Mouse (Mus musculus) stomach, embryonic 14.5 days (tissue): Measurements from ENCODE around the gene Cfap65. TPM values are rescaled to one million over a fixed set of nuclear protein-coding genes. Genes with fewer than 3 reads are reported as not detected.

Experiments
- ATAC-seq: fragments of 200-750 bp; cut with Nextera tagmentation; 2 replicates; pipeline ENCODE4 v1.8.0; 2017; ENCODE audit warnings: low read depth, moderate TSS enrichment; ENCODE audit not compliant: insufficient number of reproducible peaks, insufficient read depth, low FRiP score
- H3K27ac ChIP-seq: fragments of 300-500 bp; sonication (generic); 2 replicates; pipeline ENCODE4 v1.5.1; 2014; ENCODE audit warnings: mild to moderate bottlenecking, low read length, moderate library complexity, mixed read lengths
- H3K27me3 ChIP-seq: fragments of 300-500 bp; sonication (generic); 2 replicates; pipeline ENCODE4 v1.6.1; 2014; ENCODE audit warnings: low read length, control low read depth, mixed read lengths; ENCODE audit not compliant: control insufficient read depth, insufficient read depth
- H3K36me3 ChIP-seq: fragments of 300-500 bp; sonication (generic); 2 replicates; pipeline ENCODE4 v1.6.1; 2014; ENCODE audit warnings: mild to moderate bottlenecking, control low read depth, low read length, moderate library complexity, mixed read lengths; ENCODE audit not compliant: control insufficient read depth, insufficient read depth
- H3K4me1 ChIP-seq: fragments of 300-500 bp; sonication (generic); 2 replicates; pipeline ENCODE4 v1.6.1; 2014; ENCODE audit warnings: low read length, control low read depth, mixed read lengths; ENCODE audit not compliant: control insufficient read depth, insufficient read depth
- H3K4me2 ChIP-seq: fragments of 300-500 bp; sonication (generic); replicated peaks from 2 replicates; pipeline ENCODE4 v1.6.1; 2014; ENCODE audit warnings: low read depth, low read length, control low read depth
- H3K4me3 ChIP-seq: fragments of 300-500 bp; sonication (generic); 2 replicates; pipeline ENCODE4 v1.5.1; 2014; ENCODE audit warnings: low read depth, low read length, control low read depth
- H3K9ac ChIP-seq: fragments of 300-500 bp; sonication (generic); replicated peaks from 2 replicates; pipeline ENCODE4 v1.6.1; 2014; ENCODE audit warnings: low read depth, mild to moderate bottlenecking, control low read depth, low read length, moderate library complexity, mixed read lengths
- H3K9me3 ChIP-seq: fragments of 300-500 bp; sonication (generic); 2 replicates; pipeline ENCODE4 v1.6.1; 2016; ENCODE audit warnings: low read depth, low read length, control low read depth; ENCODE audit not compliant: control insufficient read depth
- WGBS: fragments of 180-500 bp; shearing (Covaris S2); extraction: QIAGEN DNeasy Blood & Tissue Kit; methylation state at CpG from one replicate; pipeline ENCODE4 v1.1.7; 2014; 5-methylcytosine and 5-hydroxymethylcytosine counted together
- polyA plus RNA-seq: library from polyadenylated mRNA; unstranded; fragments of >200 nt; fragmentation: Nextera tagmentation; extraction: Ambion mirVana; gene quantifications from 2 replicates; pipeline ENCODE4 v1.2.1, GENCODE M21; 2014

Cfap65 gene
- polyA plus RNA-seq, 1 experiment from 2014 or later, result not detected

DNA sequence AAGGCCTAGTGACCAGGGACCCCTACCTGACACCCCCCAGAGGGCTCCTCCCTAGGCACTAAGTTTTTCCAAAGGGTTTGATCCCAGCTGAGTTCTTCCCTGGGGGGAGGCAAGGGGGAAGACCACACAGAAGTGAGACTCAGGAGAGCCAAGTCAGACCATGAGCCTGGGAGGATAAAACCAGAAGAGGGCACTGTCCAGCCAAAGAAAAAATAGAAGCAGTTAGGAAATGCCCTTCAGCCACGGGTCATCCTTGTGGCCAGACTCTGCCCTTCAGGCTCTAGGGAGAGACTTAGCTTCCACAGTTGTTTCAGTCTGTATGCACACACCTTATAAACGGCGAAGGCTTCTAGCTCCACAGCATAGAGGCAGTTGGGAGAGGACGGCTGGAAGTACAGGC, 10.9 kb downstream of the Cfap65 start:
- Histone ChIP-seq H3K9me3 (no peaks in the 10 kb centered on the region), H3K4me1 (no peaks in the 10 kb centered on the region), H3K36me3 (no peaks in the 10 kb centered on the region), H3K4me2 (no peak overlapping the region), H3K9ac (no peak overlapping the region), H3K4me3 (no peak overlapping the region), H3K27me3 (no peaks in the 10 kb centered on the region), H3K27ac (no peak overlapping the region)
- WGBS, result 59% methylated on average over 4 of the region's 4 CpGs
- no peak for ATAC-seq

DNA sequence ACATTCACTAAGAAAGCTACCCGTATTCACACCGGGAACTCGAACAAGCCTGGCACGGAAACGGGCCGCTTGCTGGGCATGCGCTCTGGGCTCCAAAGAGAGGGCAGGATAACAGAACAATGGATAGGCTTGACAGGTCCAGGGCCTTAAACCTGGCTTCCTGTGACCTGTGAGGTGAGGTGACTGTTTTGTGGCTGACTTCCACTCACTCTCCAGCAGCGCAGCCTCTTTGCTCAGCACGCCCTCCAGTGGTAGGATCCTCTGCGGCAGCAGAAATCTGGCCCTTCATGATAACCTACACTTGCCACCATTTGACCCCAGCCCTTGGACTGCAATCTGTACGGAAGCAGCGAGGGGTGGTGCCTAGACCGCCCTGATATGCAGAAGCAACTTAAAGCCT, 19.7 kb downstream of the Cfap65 start:
- ATAC-seq, result 0 out of 2 replicates have a peak, but pooled peaks have one; percentile 56
- WGBS, result 27% methylated on average over 13 of the region's 13 CpGs

DNA sequence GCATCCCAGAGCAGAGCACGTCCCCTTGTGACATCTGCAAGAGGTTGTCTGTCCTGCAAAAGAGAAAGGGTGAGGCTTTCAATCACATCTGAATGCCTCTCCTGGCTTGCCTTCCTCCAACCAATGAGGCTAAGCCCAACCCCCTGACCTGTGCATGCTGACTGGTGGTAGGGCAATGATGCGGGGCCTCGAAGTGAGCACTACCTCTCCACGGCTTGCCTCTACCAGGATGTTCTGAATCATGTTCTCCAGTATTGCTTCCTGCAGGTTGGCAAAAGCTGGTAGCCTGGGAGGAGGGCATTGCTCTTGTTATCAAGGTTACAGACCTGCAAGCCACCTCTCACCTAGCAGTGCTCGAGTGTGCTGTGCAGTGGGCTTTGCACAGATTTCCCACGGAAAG, 33.2 kb downstream of the Cfap65 start:
- Histone ChIP-seq H3K4me1 (no peaks in the 10 kb centered on the region), H3K9ac (no peak overlapping the region), H3K27me3 (peaks cover 8% of the 10 kb centered on the region), H3K4me3 (no peak overlapping the region), H3K9me3 (no peaks in the 10 kb centered on the region), H3K4me2 (no peak overlapping the region), H3K36me3 (no peaks in the 10 kb centered on the region), H3K27ac (no peak overlapping the region)
- ATAC-seq, result no peak
- WGBS, result 15% methylated on average over 6 of the region's 6 CpGs

More for the DNA sequence above, 19.7 kb downstream of the Cfap65 start:
- H3K4me1 ChIP-seq, result no peaks in the 10 kb centered on the region
- H3K9ac ChIP-seq, result no peak overlapping the region
- H3K27me3 ChIP-seq, result no peaks in the 10 kb centered on the region
- H3K4me2 ChIP-seq, result no peak overlapping the region
- no peaks in the 10 kb centered on the region for H3K9me3 ChIP-seq
- no peak overlapping the region for H3K27ac ChIP-seq
- no peaks in the 10 kb centered on the region for H3K36me3 ChIP-seq
- H3K4me3 ChIP-seq, result no peak overlapping the region

DNA sequence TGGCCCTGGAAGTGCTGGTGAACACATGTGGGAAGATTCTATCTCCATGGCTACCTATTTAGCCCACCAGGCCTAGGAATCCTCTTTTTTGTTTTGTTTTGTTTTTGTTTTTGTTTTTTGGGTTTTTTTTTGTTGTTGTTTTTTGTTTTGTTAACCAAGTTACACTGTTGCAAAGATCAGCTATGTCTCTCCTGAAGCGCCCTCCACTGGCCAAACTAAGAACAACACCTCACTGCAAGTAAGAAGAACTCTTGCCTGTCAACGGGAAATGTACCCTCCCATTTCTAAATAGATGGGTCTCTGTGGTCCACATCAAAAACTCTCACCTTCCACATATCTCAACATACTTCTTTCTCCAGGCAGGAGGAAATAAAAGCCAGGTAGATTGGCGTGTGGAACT, 33.7 kb downstream of the Cfap65 start:
- 4% methylated on average over 3 of the region's 3 CpGs for WGBS

DNA sequence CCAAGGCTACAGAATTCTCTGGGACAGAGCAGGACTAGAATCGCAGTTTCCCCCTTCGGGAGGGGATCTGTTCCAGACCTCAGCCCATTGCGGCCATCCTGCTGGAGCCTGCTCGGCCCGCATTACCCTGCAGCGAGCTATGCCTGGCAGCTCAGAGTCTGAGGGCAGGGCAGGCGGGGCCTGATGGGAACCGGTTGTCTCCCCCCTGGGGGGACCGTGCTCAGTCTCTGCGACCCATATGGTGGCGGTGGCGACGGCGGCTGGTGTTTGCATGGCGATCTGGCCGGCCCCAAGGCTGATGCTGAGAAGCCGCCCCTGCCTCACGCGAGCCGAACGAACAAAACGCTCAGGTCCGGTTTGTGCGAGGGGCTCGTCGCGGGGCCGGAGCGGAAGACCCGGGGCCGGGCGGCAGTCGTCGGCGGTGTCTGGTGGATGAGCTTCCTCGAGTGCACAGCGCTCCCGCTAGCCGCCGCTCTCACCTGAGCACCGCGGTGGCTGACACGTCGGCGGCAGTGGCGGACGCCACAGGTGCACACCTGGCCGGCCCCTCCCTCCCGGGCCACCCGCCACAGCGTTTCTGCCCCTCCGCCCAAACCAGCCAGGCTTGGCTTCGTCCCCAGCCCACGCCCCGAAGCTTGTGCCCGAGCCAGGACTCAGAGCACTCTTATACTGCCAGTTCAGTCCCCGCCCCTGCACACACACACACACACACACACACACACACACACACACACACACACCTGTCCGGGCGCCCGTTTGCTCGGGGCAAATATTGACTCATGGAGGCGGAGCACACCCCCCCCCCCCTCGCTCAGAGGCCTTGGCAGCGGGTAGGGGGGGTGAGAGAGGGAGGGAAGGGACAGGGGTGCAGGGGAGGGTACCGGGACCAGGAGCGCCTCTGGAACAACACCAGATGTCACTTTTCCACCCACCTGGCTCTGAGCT, 34.8 kb downstream of the Cfap65 start:
- peak overlapping the region; percentile 55 for H3K4me2 ChIP-seq
- peak overlapping the region; percentile 30 for H3K4me3 ChIP-seq
- H3K27me3 ChIP-seq, result peaks cover 10% of the 10 kb centered on the region
- H3K9me3 ChIP-seq, result no peaks in the 10 kb centered on the region
- H3K27ac ChIP-seq, result peak overlapping the region; percentile 66
- H3K9ac ChIP-seq, result 0 out of 2 replicates have a peak overlapping the region, but pooled peaks have one; percentile 30
- no peaks in the 10 kb centered on the region for H3K36me3 ChIP-seq
- under 1% methylated on average over 65 of the region's 66 CpGs for WGBS
- peak; percentile 83 for ATAC-seq
- H3K4me1 ChIP-seq, result no peaks in the 10 kb centered on the region

More for the DNA sequence above, 33.7 kb downstream of the Cfap65 start:
- no peaks in the 10 kb centered on the region for H3K4me1 ChIP-seq
- peaks cover 8% of the 10 kb centered on the region for H3K27me3 ChIP-seq
- no peaks in the 10 kb centered on the region for H3K9me3 ChIP-seq
- H3K4me2 ChIP-seq, result no peak overlapping the region
- H3K4me3 ChIP-seq, result no peak overlapping the region
- no peak overlapping the region for H3K27ac ChIP-seq
- no peak overlapping the region for H3K9ac ChIP-seq
- no peaks in the 10 kb centered on the region for H3K36me3 ChIP-seq
- no peak for ATAC-seq

DNA sequence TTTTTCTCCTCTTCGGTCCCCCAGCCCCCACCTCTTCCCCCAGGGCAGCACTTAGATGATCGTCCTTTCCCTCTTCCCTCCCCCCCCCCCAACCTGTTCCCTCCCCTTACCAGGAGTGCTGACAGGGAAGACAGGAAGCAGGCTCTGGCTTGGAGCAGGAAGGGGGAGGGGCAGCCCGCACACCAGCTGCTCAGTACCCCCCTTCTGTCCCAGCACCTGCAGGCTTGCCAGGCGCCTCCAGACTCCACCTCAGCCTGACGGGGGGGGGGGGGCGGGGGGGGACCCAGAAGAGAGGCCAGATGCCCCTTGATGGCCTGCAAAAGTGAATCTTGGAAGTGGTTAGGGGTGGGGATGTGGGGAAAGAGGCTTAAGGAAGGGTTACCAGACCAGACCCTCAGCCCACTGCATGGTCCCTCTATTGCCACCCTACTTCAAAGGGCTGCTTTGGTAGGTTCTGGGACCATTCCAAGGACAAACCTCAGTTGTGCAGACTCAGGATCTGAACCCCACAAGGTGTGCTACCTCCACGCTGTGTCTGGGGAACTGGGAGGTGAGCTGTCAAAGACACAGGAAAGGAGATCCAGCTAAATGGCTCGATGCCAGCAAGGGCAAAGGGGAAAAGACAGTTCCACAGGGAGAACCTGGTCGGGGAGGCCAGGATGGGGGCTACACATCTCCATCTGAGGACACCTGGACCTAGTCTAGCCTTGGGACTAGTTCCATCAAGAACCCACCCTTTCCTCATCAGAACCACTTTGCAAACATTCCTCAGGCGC, 36.6 kb downstream of the Cfap65 start:
- H3K4me2 ChIP-seq, result no peak overlapping the region
- H3K27me3 ChIP-seq, result peaks cover 19% of the 10 kb centered on the region
- no peaks in the 10 kb centered on the region for H3K4me1 ChIP-seq
- 7% methylated on average over 7 of the region's 10 CpGs for WGBS
- no peaks in the 10 kb centered on the region for H3K36me3 ChIP-seq
- H3K9me3 ChIP-seq, result no peaks in the 10 kb centered on the region
- no peak overlapping the region for H3K4me3 ChIP-seq
- ATAC-seq, result no peak
- H3K9ac ChIP-seq, result no peak overlapping the region
- no peak overlapping the region; the same call in 1 of the 2 replicates for H3K27ac ChIP-seq

DNA sequence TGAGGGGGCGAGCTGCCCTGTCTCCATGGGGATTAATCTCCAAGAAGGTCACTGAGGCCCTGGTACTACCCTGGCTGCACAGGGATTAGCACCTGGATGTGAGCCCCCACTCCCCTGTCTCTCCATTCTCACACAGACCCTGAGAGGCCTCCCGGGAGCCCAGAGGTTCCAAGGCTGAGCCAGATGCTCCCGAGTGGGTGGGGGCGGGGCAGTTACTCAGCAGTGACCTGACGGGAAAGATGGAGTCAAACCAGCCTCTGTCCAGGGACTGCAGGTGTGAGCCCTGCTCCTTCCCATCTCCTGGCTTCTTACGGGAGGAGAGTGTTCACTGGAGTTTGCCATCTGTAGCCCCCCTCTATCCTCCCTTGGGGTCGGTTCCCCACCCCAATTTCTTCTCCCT, 37.4 kb downstream of the Cfap65 start:
- H3K4me3 ChIP-seq, result no peak overlapping the region
- H3K9ac ChIP-seq, result no peak overlapping the region
- 6% methylated on average over 7 of the region's 7 CpGs for WGBS
- no peaks in the 10 kb centered on the region for H3K4me1 ChIP-seq
- no peak overlapping the region for H3K27ac ChIP-seq
- no peaks in the 10 kb centered on the region for H3K36me3 ChIP-seq
- H3K27me3 ChIP-seq, result peaks cover 26% of the 10 kb centered on the region
- no peaks in the 10 kb centered on the region for H3K9me3 ChIP-seq
- ATAC-seq, result no peak
- H3K4me2 ChIP-seq, result no peak overlapping the region

DNA sequence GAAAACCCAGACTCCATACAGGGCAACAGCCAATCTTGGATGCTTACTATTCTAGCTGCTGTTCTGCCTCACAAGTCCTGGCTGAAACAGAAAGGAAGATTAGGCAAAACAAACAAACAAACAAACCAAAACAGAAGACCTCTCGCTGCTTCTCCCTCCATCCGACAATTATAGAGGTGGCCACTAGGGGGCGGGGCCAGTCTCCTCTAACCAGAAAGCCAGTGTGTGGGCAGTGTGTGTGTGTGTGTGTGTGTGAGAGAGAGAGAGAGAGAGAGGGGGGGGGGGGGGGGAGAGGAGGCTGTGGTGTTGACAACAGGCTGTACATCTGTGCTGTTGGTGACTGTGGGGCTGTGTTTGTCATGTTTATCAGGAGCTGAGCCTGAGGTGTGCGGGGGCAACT, 40.4 kb downstream of the Cfap65 start:
- 11% methylated on average over 4 of the region's 4 CpGs for WGBS

More for the DNA sequence above, 40.4 kb downstream of the Cfap65 start:
- Histone ChIP-seq H3K4me3 (no peak overlapping the region), H3K9ac (no peak overlapping the region), H3K4me2 (no peak overlapping the region), H3K36me3 (no peaks in the 10 kb centered on the region), H3K27me3 (peaks cover 51% of the 10 kb centered on the region), H3K9me3 (no peaks in the 10 kb centered on the region), H3K4me1 (no peaks in the 10 kb centered on the region), H3K27ac (no peak overlapping the region)
- ATAC-seq, result no peak
